Mouse (Mus musculus) lung, postnatal 0 days (tissue): Measurements from ENCODE around the gene A530016L24Rik. TPM values are rescaled to one million over a fixed set of nuclear protein-coding genes. Genes with fewer than 3 reads are reported as not detected.

Source experiments
- ATAC-seq: fragments of 200-750 bp; cut with Nextera tagmentation; 2 replicates; pipeline ENCODE4 v1.8.0; 2017; ENCODE audit warnings: moderate library complexity
- DNase-seq: peaks from one replicate; pipeline ENCODE4 v3.0.0-alpha.2; 2016; ENCODE audit warnings: low spot score
- H3K27ac ChIP-seq: fragments of 300-500 bp; sonication (generic); 2 replicates; pipeline ENCODE4 v1.5.1; 2014; ENCODE audit warnings: antibody characterized with exemption, mild to moderate bottlenecking, low read length, mixed read lengths
- H3K27me3 ChIP-seq: fragments of 300-500 bp; sonication (generic); replicated peaks from 2 replicates; pipeline ENCODE4 v1.6.1; 2014; ENCODE audit warnings: low read length, mixed read lengths; ENCODE audit not compliant: insufficient read depth
- H3K36me3 ChIP-seq: fragments of 300-500 bp; sonication (generic); 2 replicates; pipeline ENCODE4 v1.6.1; 2014; ENCODE audit warnings: low read length, mixed read lengths; ENCODE audit not compliant: insufficient read depth
- H3K4me1 ChIP-seq: fragments of 300-500 bp; sonication (generic); 2 replicates; pipeline ENCODE4 v1.6.1; 2014; ENCODE audit warnings: antibody characterized with exemption, low read depth, low read length, mixed read lengths; ENCODE audit not compliant: insufficient read depth
- H3K4me2 ChIP-seq: fragments of 300-500 bp; sonication (generic); replicated peaks from 2 replicates; pipeline ENCODE4 v1.6.1; 2014; ENCODE audit warnings: low read depth, mild to moderate bottlenecking, low read length, moderate library complexity, mixed read lengths
- H3K4me3 ChIP-seq: fragments of 300-500 bp; sonication (generic); 2 replicates; pipeline ENCODE4 v1.5.1; 2014; ENCODE audit warnings: low read depth, low read length
- H3K9ac ChIP-seq: fragments of 300-500 bp; sonication (generic); replicated peaks from 2 replicates; pipeline ENCODE4 v1.6.1; 2014; ENCODE audit warnings: low read depth, mild to moderate bottlenecking
- H3K9me3 ChIP-seq: fragments of 300-500 bp; sonication (generic); 2 replicates; pipeline ENCODE4 v1.6.1; 2016; ENCODE audit warnings: low read length, mixed read lengths
- CTCF ChIP-seq: IDR thresholded peaks from 2 replicates; pipeline ENCODE4 v1.5.1; 2016; ENCODE audit warnings: antibody characterized with exemption, mild to moderate bottlenecking
- EP300 ChIP-seq: IDR thresholded peaks from 2 replicates; pipeline ENCODE4 v1.6.1; 2016; ENCODE audit warnings: antibody characterized with exemption, mild to moderate bottlenecking, control low read depth
- WGBS: fragments of 180-500 bp; shearing (Covaris S2); extraction: QIAGEN DNeasy Blood & Tissue Kit; methylation state at CpG from one replicate; pipeline ENCODE4 v1.1.7; 2014; 5-methylcytosine and 5-hydroxymethylcytosine counted together
- polyA plus RNA-seq: library from polyadenylated mRNA; unstranded; fragments of >200 nt; fragmentation: Nextera tagmentation; extraction: Ambion mirVana; gene quantifications from 2 replicates; pipeline ENCODE4 v1.2.1, GENCODE M21; 2015

A530016L24Rik gene
- polyA plus RNA-seq, 1 experiment from 2014 or later: 0.04 TPM

- Histone ChIP-seq H3K36me3 (no peaks in the 10 kb centered on the region), H3K27me3 (peaks cover 5% of the 10 kb centered on the region), H3K4me1 (no peaks in the 10 kb centered on the region), H3K4me3 (no peak overlapping the region), H3K4me2 (no peak overlapping the region), H3K9ac (no peak overlapping the region), H3K9me3 (no peaks in the 10 kb centered on the region), H3K27ac (no peak overlapping the region)
- no peak for DNase-seq
- ATAC-seq: no peak
- TF ChIP-seq CTCF (no peak), EP300 (no peak)
- 25% methylated on average over 4 of the region's 4 CpGs for WGBS
Measured at GRCm38 (mm10) chr12:112507264-112507663, 18.0 kb downstream of the A530016L24Rik start.

- ATAC-seq: no peak
Measured at GRCm38 (mm10) chr12:112507984-112508383, 18.7 kb downstream of the A530016L24Rik start.

GRCm38 (mm10) chr12:112510365-112510732 lies 21.1 kb downstream of the A530016L24Rik start:
- H3K36me3 ChIP-seq: no peaks in the 10 kb centered on the region
- TF ChIP-seq EP300: no peak
- TF ChIP-seq CTCF: no peak
- WGBS: 20% methylated on average over 6 of the region's 7 CpGs
- H3K27me3 ChIP-seq: peaks cover 5% of the 10 kb centered on the region
- no peak for DNase-seq
- H3K9ac ChIP-seq: no peak overlapping the region
- no peak overlapping the region for H3K27ac ChIP-seq
- no peaks in the 10 kb centered on the region for H3K4me1 ChIP-seq
- H3K4me3 ChIP-seq: no peak overlapping the region
- ATAC-seq: no peak
- no peak overlapping the region for H3K4me2 ChIP-seq
- no peaks in the 10 kb centered on the region for H3K9me3 ChIP-seq

More at GRCm38 (mm10) chr12:112507984-112508383, 18.7 kb downstream of the A530016L24Rik start:
- TF ChIP-seq CTCF (no peak), EP300 (no peak)
- H3K9me3 ChIP-seq: no peaks in the 10 kb centered on the region
- H3K36me3 ChIP-seq: no peaks in the 10 kb centered on the region
- no peak overlapping the region for H3K27ac ChIP-seq
- no peak for DNase-seq
- H3K27me3 ChIP-seq: peaks cover 5% of the 10 kb centered on the region
- no peak overlapping the region for H3K9ac ChIP-seq
- H3K4me1 ChIP-seq: no peaks in the 10 kb centered on the region
- no peak overlapping the region for H3K4me2 ChIP-seq
- H3K4me3 ChIP-seq: no peak overlapping the region
- 69% methylated on average over 3 of the region's 3 CpGs for WGBS

GRCm38 (mm10) chr12:112510733-112511372 lies 21.6 kb downstream of the A530016L24Rik start:
- H3K4me3 ChIP-seq: no peak overlapping the region
- TF ChIP-seq CTCF (no peak), EP300 (no peak)

GRCm38 (mm10) chr12:112514897-112515296 lies 25.6 kb downstream of the A530016L24Rik start:
- no peak for ATAC-seq
- no peaks in the 10 kb centered on the region for H3K9me3 ChIP-seq
- 37% methylated on average over 3 of the region's 3 CpGs for WGBS
- H3K4me2 ChIP-seq: no peak overlapping the region
- no peak overlapping the region for H3K4me3 ChIP-seq
- H3K27me3 ChIP-seq: peaks cover 5% of the 10 kb centered on the region
- no peaks in the 10 kb centered on the region for H3K4me1 ChIP-seq
- no peak overlapping the region for H3K9ac ChIP-seq
- no peaks in the 10 kb centered on the region for H3K36me3 ChIP-seq
- DNase-seq: no peak
- no peak overlapping the region for H3K27ac ChIP-seq
- no peak for TF ChIP-seq CTCF
- no peak for TF ChIP-seq EP300

More at GRCm38 (mm10) chr12:112510733-112511372, 21.6 kb downstream of the A530016L24Rik start:
- H3K4me2 ChIP-seq: no peak overlapping the region
- WGBS: 2% methylated on average over 61 of the region's 62 CpGs
- no peak overlapping the region for H3K9ac ChIP-seq
- no peaks in the 10 kb centered on the region for H3K9me3 ChIP-seq
- ATAC-seq: no peak; the same call in 1 of the 2 replicates
- H3K4me1 ChIP-seq: no peaks in the 10 kb centered on the region
- no peaks in the 10 kb centered on the region for H3K36me3 ChIP-seq
- DNase-seq: peak; percentile 27
- H3K27me3 ChIP-seq: peaks cover 5% of the 10 kb centered on the region
- no peak overlapping the region for H3K27ac ChIP-seq

GRCm38 (mm10) chr12:112516697-112517337 lies 27.6 kb downstream of the A530016L24Rik start, which contains the start of gene Tmem179:
TSS of gene Tmem179 (minus strand) at chr12:112516747.
- H3K4me3 ChIP-seq: no peak within 1 kb of the TSS
- WGBS: 10% methylated on average over 14 of the region's 14 CpGs
- H3K9ac ChIP-seq: no peak within 1 kb of the TSS
- DNase-seq: peak; percentile 41
- H3K4me1 ChIP-seq: no peaks in the 10 kb centered on the region
- no peaks in the 10 kb centered on the region for H3K27me3 ChIP-seq
- H3K36me3 ChIP-seq: no peaks in the 10 kb centered on the region
- TF ChIP-seq CTCF (no peak), EP300 (no peak)
- no peak within 1 kb of the TSS for H3K27ac ChIP-seq
- no peaks in the 10 kb centered on the region for H3K9me3 ChIP-seq
- no peak within 1 kb of the TSS for H3K4me2 ChIP-seq
- ATAC-seq: peak; percentile 77
